Comparison of ENCODE assay signal across 22 mouse cellular contexts in genomic region chr10:94871506-94871905, GRCm38 (mm10).
"Had no signal": no experiment of that assay in that cellular context is flagged by ENCODE, and none has a peak within 500 bp of the region (broad histone marks: within the 10 kb centered on the region; RNA-seq: fewer than 3 reads in every experiment).

No protein-coding gene starts in this region.

- H3K36me3 ChIP-seq: stomach, embryonic 15.5 days had no signal

- H3K9ac ChIP-seq: liver, embryonic 13.5 days; lung, embryonic 14.5 days; midbrain, embryonic 12.5 days; neural tube, embryonic 13.5 days; neural tube, embryonic 15.5 days; stomach, embryonic 15.5 days had no signal

- H3K27ac ChIP-seq: liver, embryonic 13.5 days; midbrain, embryonic 10.5 days; midbrain, embryonic 12.5 days; neural tube, embryonic 13.5 days; neural tube, embryonic 15.5 days; stomach, embryonic 15.5 days; stomach, postnatal 0 days had no signal

- H3K27me3 ChIP-seq: liver, embryonic 13.5 days; megakaryocyte, embryonic 14.5 days; midbrain, embryonic 12.5 days; neural tube, embryonic 13.5 days; neural tube, embryonic 15.5 days; stomach, embryonic 15.5 days had no signal

- H3K4me3 ChIP-seq: liver, embryonic 13.5 days; megakaryocyte, embryonic 14.5 days; midbrain, embryonic 10.5 days; midbrain, embryonic 12.5 days; myocyte; neural tube, embryonic 13.5 days; neural tube, embryonic 15.5 days; stomach, embryonic 15.5 days had no signal

- H3K9me3 ChIP-seq: midbrain, embryonic 10.5 days; midbrain, embryonic 12.5 days; neural tube, embryonic 13.5 days; neural tube, embryonic 15.5 days; stomach, embryonic 15.5 days had no signal

- DNase-seq: liver, embryonic 13.5 days; lung, adult 18-20 months; lung, embryonic 14.5 days; lung, postnatal 10 days; lung, postnatal 4 days; midbrain, embryonic 14.5 days; retina, postnatal 1 day; right cerebral cortex, adult 18-20 months; right cerebral cortex, postnatal 25 days; right cerebral cortex, postnatal 4 days; spleen, adult 18-20 months; thymus, adult 2 months; thymus, postnatal 25 days had no signal

- ATAC-seq: midbrain, embryonic 16.5 days had no signal

- H3K4me1 ChIP-seq: stomach, embryonic 15.5 days had no signal
